Mouse (Mus musculus): ENCODE results near the gene Olfr316.

The Olfr316 gene

DNA sequence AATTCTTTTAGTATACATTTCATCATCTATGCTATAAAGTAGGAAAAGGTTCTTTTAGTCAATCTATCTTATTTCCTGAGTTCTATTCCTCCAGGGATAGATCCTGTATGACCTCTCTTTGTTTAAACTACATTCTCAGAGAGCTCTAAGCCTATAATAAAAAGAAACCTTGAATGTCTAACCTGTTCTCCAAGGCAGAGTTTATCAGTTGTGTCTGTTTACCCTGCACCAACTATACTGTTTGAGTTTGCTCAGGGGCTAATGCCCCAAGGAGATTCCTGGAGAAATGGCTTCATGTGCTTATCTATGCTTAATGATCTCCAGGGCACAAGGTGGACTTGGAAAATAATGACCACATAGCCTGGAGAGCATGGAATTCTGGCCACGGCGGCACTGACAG lies 51.9 kb downstream of the Olfr316 start:
- DNase-seq (ENCODE audit: low spot score) = no peak
